21 mouse cellular contexts compared by ENCODE assay signal in the genomic region with DNA sequence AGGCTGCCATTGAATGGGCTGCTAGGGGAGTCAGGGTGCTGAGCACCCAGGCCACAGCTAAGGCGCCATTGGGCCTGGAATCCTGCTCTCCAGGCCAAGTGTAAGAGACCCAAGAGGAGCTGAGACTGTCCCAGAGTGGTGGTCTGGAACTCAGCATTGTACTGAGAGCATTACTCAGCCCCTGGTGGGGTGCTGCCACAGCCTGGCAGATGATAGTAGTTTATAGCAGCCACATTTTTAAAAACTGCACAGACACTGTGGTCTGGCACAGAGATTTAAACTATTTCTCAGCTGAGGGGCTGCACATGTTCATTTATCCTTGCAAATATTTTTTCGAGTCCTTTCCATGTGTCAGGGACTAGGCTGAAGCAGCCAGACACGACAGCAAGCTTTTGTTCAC.
DNase-seq lines count a peak whose midpoint lies in the region; ATAC-seq and TF ChIP-seq lines count a peak whose summit lies in the region.
"Had no signal": no experiment of that assay in that cellular context is flagged by ENCODE, and none has a peak within 500 bp of the region (broad histone marks: within the 10 kb centered on the region; RNA-seq: fewer than 3 reads in every experiment).

No protein-coding gene starts in this region.

- WGBS in hindbrain, embryonic 10.5 days = 65% methylated on average over 3 of the region's 3 CpGs
- WGBS in hindbrain, embryonic 11.5 days = 65% methylated on average over 3 of the region's 3 CpGs
- 61% methylated on average over 3 of the region's 3 CpGs for WGBS in lung, embryonic 14.5 days
- WGBS in embryonic facial prominence, embryonic 14.5 days = 59% methylated on average over 3 of the region's 3 CpGs
- 48% methylated on average over 3 of the region's 3 CpGs for WGBS in hindbrain, postnatal 0 days

- H3K4me3 ChIP-seq in hindbrain, embryonic 10.5 days = no peak overlapping the region
- no peak overlapping the region for H3K4me3 ChIP-seq in hindbrain, embryonic 11.5 days (ENCODE audit: low read depth, low read length)
- no peak overlapping the region for H3K4me3 ChIP-seq in lung, embryonic 14.5 days (ENCODE audit: low read depth, low read length)
- no peak overlapping the region for H3K4me3 ChIP-seq in embryonic facial prominence, embryonic 14.5 days (ENCODE audit: low read depth, low read length)
- H3K4me3 ChIP-seq in hindbrain, postnatal 0 days (ENCODE audit: low read length) = no peak overlapping the region
- H3K4me3 ChIP-seq: heart, embryonic 15.5 days; lung, embryonic 15.5 days had no signal

- TF ChIP-seq CTCF in lung, embryonic 14.5 days (IDR thresholded peaks at IDR 0.05; ENCODE audit: low read depth) = 0 out of 2 replicates have a peak, but pooled peaks have one; percentile 4
- TF ChIP-seq CTCF in hindbrain, postnatal 0 days (IDR thresholded peaks at IDR 0.05; ENCODE audit: low read depth) = peak; percentile 46

- no peaks in the 10 kb centered on the region for H3K9me3 ChIP-seq in hindbrain, embryonic 10.5 days
- no peaks in the 10 kb centered on the region for H3K9me3 ChIP-seq in hindbrain, embryonic 11.5 days (ENCODE audit: control insufficient read depth, low read length)
- H3K9me3 ChIP-seq in lung, embryonic 14.5 days (ENCODE audit: low read depth, low read length) = no peaks in the 10 kb centered on the region
- H3K9me3 ChIP-seq in embryonic facial prominence, embryonic 14.5 days (ENCODE audit: control insufficient read depth, low read length) = no peaks in the 10 kb centered on the region
- H3K9me3 ChIP-seq in hindbrain, postnatal 0 days (ENCODE audit: low read length) = no peaks in the 10 kb centered on the region
- H3K9me3 ChIP-seq: heart, embryonic 15.5 days; lung, embryonic 15.5 days had no signal

- ATAC-seq in hindbrain, embryonic 11.5 days (ENCODE audit: low FRiP score) = no peak; the same call in 1 of the 2 replicates
- ATAC-seq in lung, embryonic 14.5 days (ENCODE audit: insufficient read depth) = no peak
- no peak for ATAC-seq in embryonic facial prominence, embryonic 14.5 days (ENCODE audit: low read depth)
- no peak for ATAC-seq in hindbrain, postnatal 0 days
- no peak for ATAC-seq in monocyte, adult 5-6 weeks (replicated peaks; ENCODE audit: insufficient number of reproducible peaks, low FRiP score, low TSS enrichment, poor library complexity, severe bottlenecking)

- H3K36me3 ChIP-seq in hindbrain, embryonic 10.5 days = no peaks in the 10 kb centered on the region
- no peaks in the 10 kb centered on the region for H3K36me3 ChIP-seq in hindbrain, embryonic 11.5 days (ENCODE audit: control insufficient read depth, insufficient read depth, low read length)
- no peaks in the 10 kb centered on the region for H3K36me3 ChIP-seq in lung, embryonic 14.5 days (ENCODE audit: insufficient read depth)
- no peaks in the 10 kb centered on the region for H3K36me3 ChIP-seq in embryonic facial prominence, embryonic 14.5 days (ENCODE audit: control insufficient read depth, insufficient read depth, low read length)
- no peaks in the 10 kb centered on the region for H3K36me3 ChIP-seq in hindbrain, postnatal 0 days (ENCODE audit: insufficient read depth, low read length)
- H3K36me3 ChIP-seq: heart, embryonic 15.5 days; lung, embryonic 15.5 days had no signal

- no peak overlapping the region for H3K9ac ChIP-seq in hindbrain, embryonic 11.5 days (ENCODE audit: low read depth, low read length)
- no peak overlapping the region for H3K9ac ChIP-seq in lung, embryonic 14.5 days
- no peak overlapping the region for H3K9ac ChIP-seq in embryonic facial prominence, embryonic 14.5 days (ENCODE audit: low read depth, low read length)
- H3K9ac ChIP-seq in hindbrain, postnatal 0 days (replicated peaks; ENCODE audit: low read length) = no peak overlapping the region
- H3K9ac ChIP-seq: heart, embryonic 15.5 days; liver, embryonic 14.5 days; lung, embryonic 15.5 days had no signal

- H3K4me1 ChIP-seq in hindbrain, embryonic 10.5 days (replicated peaks) = peaks cover 45% of the 10 kb centered on the region
- peaks cover 6% of the 10 kb centered on the region for H3K4me1 ChIP-seq in hindbrain, embryonic 11.5 days (replicated peaks; ENCODE audit: control insufficient read depth, insufficient read depth, low read length)
- no peaks in the 10 kb centered on the region for H3K4me1 ChIP-seq in lung, embryonic 14.5 days (ENCODE audit: insufficient read depth)
- H3K4me1 ChIP-seq in embryonic facial prominence, embryonic 14.5 days (ENCODE audit: control insufficient read depth, insufficient read depth, low read length) = peaks cover 24% of the 10 kb centered on the region
- no peaks in the 10 kb centered on the region for H3K4me1 ChIP-seq in hindbrain, postnatal 0 days (ENCODE audit: insufficient read depth, low read length)
- H3K4me1 ChIP-seq: heart, embryonic 15.5 days had no signal

- DNase-seq in hindbrain, embryonic 10.5 days (ENCODE audit: low spot score) = no peak
- no peak for DNase-seq in hindbrain, embryonic 11.5 days (ENCODE audit: low spot score)
- DNase-seq in lung, embryonic 14.5 days = no peak
- DNase-seq in lung, postnatal 10 days = no peak
- peak; percentile 36 for DNase-seq in embryonic facial prominence, embryonic 14.5 days (ENCODE audit: low spot score)
- DNase-seq in hindbrain, postnatal 0 days (ENCODE audit: low spot score) = peak; percentile 32
- DNase-seq: adrenal gland, adult 2 months; B cell, adult 2 months; cerebellum, adult 11-12 months; cerebellum, postnatal 10 days; heart, postnatal 36 days; kidney, adult 2 months; lung, postnatal 4 days; right cerebral cortex, adult 18-20 months; thymus, adult 18-20 months; thymus, postnatal 36 days had no signal

- H3K4me2 ChIP-seq in hindbrain, embryonic 11.5 days (replicated peaks; ENCODE audit: low read depth, low read length) = no peak overlapping the region
- H3K4me2 ChIP-seq in lung, embryonic 14.5 days = no peak overlapping the region
- H3K4me2 ChIP-seq in embryonic facial prominence, embryonic 14.5 days (ENCODE audit: low read depth, low read length) = no peak overlapping the region
- no peak overlapping the region for H3K4me2 ChIP-seq in hindbrain, postnatal 0 days (ENCODE audit: low read depth, low read length)
- H3K4me2 ChIP-seq: heart, embryonic 15.5 days; lung, embryonic 15.5 days had no signal

- peaks cover 25% of the 10 kb centered on the region; the same call in 1 of the 2 replicates for H3K27me3 ChIP-seq in hindbrain, embryonic 10.5 days (ENCODE audit: insufficient read depth, poor library complexity, severe bottlenecking)
- H3K27me3 ChIP-seq in hindbrain, embryonic 11.5 days (ENCODE audit: control insufficient read depth, insufficient read depth, low read length) = no peaks in the 10 kb centered on the region
- H3K27me3 ChIP-seq in lung, embryonic 14.5 days (ENCODE audit: insufficient read depth, low read length) = no peaks in the 10 kb centered on the region
- no peaks in the 10 kb centered on the region; the same call in 1 of the 2 replicates for H3K27me3 ChIP-seq in embryonic facial prominence, embryonic 14.5 days (replicated peaks; ENCODE audit: control insufficient read depth, insufficient read depth, low read length)
- H3K27me3 ChIP-seq in hindbrain, postnatal 0 days (ENCODE audit: insufficient read depth, low read length) = no peaks in the 10 kb centered on the region
- H3K27me3 ChIP-seq: lung, embryonic 15.5 days had no signal

- peak overlapping the region; percentile 68 for H3K27ac ChIP-seq in hindbrain, embryonic 10.5 days
- H3K27ac ChIP-seq in hindbrain, embryonic 11.5 days (ENCODE audit: low read depth, low read length) = no peak overlapping the region
- no peak overlapping the region for H3K27ac ChIP-seq in lung, embryonic 14.5 days (ENCODE audit: low read depth)
- no peak overlapping the region for H3K27ac ChIP-seq in embryonic facial prominence, embryonic 14.5 days (replicated peaks; ENCODE audit: low read depth, low read length)
- H3K27ac ChIP-seq in hindbrain, postnatal 0 days = no peak overlapping the region
- H3K27ac ChIP-seq: heart, embryonic 15.5 days; kidney, postnatal 0 days; liver, embryonic 14.5 days; lung, embryonic 15.5 days had no signal

Comparison
In these comparisons a context has a peak if more than half of its experiments do, and no peak if none do; other contexts are left out.
1. DNase-seq: peak in embryonic facial prominence, embryonic 14.5 days (single experiment) and hindbrain, postnatal 0 days (single experiment); none in hindbrain, embryonic 10.5 days (single experiment), hindbrain, embryonic 11.5 days (single experiment), lung, embryonic 14.5 days (single experiment) and lung, postnatal 10 days (single experiment).